Comparison of ENCODE assay signal across 29 mouse cellular contexts in the genomic region with DNA sequence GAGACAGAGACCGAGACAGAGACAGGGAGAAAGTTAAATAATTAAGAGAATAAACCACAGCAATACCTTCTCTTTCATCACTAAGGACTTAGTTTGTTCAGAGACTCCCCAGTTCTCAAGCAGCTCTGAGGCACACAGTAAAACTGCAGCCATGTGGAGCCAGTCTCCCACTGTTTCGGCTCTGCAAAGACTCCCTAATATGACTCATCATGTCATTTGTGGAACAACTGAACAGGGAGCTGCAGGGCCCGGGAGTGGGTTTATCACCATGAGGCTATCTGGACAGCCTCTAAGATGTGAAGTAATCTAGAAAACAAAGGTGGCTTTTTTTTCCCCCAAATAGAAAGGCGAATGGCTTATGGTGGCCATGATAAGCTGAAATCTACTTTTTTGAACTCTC.
DNase-seq lines count a peak whose midpoint lies in the region; ATAC-seq and TF ChIP-seq lines count a peak whose summit lies in the region.
"Had no signal": no experiment of that assay in that cellular context is flagged by ENCODE, and none has a peak within 500 bp of the region (broad histone marks: within the 10 kb centered on the region; RNA-seq: fewer than 3 reads in every experiment).

No protein-coding gene starts in this region.

- peak; percentile 5 for DNase-seq in right cerebral cortex, adult 18-20 months
- no peak for DNase-seq in right cerebral cortex, postnatal 36 days (ENCODE audit: low spot score in 2 of 2)
- DNase-seq in 3T3-L1 (ENCODE audit: low read depth, low spot score) (peak; percentile 37), MEL (ENCODE audit: low read depth, low spot score) (peak; percentile 2), NIH3T3 (ENCODE audit: low read depth) (peak; percentile 22)
- no peak for DNase-seq in ovary, adult 18-20 months (ENCODE audit: low spot score)
- DNase-seq in adrenal gland, postnatal 4 days (ENCODE audit: low spot score in 2 of 2): no peak
- DNase-seq: adrenal gland, adult 2 months; adrenal gland, postnatal 10 days; adrenal gland, postnatal 25 days; B cell, adult 2 months; cerebellum, adult 11 months; cerebellum, adult 18-20 months; cerebellum, adult 8-10 months; cerebellum, adult 9-11 months; cerebellum, postnatal 14 days; cerebellum, postnatal 36 days; embryo, embryonic 11 days had no signal

- H3K36me3 ChIP-seq in MEL (ENCODE audit: control insufficient read depth in 1 of 2, insufficient read depth in 2 of 2, low read length in 2 of 2): no peaks in the 10 kb centered on the region
- H3K36me3 ChIP-seq in midbrain, embryonic 16.5 days (ENCODE audit: control insufficient read depth, insufficient read depth, low read length): no peaks in the 10 kb centered on the region
- H3K36me3 ChIP-seq: embryonic facial prominence, embryonic 13.5 days; embryonic facial prominence, embryonic 15.5 days; forebrain, embryonic 10.5 days; forebrain, embryonic 12.5 days; G1E had no signal

- no peak overlapping the region for H3K4me2 ChIP-seq in midbrain, embryonic 16.5 days (ENCODE audit: low read length)
- H3K4me2 ChIP-seq: embryonic facial prominence, embryonic 13.5 days; embryonic facial prominence, embryonic 15.5 days; forebrain, embryonic 12.5 days had no signal

- H3K79me2 ChIP-seq in MEL (ENCODE audit: control insufficient read depth, insufficient read depth, low read length, poor library complexity): no peaks in the 10 kb centered on the region

- H3K9me3 ChIP-seq in MEL (replicated peaks; ENCODE audit: insufficient read depth, low read length): no peaks in the 10 kb centered on the region
- no peaks in the 10 kb centered on the region for H3K9me3 ChIP-seq in midbrain, embryonic 16.5 days (replicated peaks; ENCODE audit: control insufficient read depth, low read length, poor library complexity, severe bottlenecking)
- H3K9me3 ChIP-seq: embryonic facial prominence, embryonic 13.5 days; embryonic facial prominence, embryonic 15.5 days; forebrain, embryonic 10.5 days; forebrain, embryonic 12.5 days; G1E had no signal

- no peak for ATAC-seq in midbrain, embryonic 16.5 days
- ATAC-seq: CD4-positive, CD25-positive, alpha-beta regulatory T cell, adult 4 months; forebrain, embryonic 14.5 days; forebrain, embryonic 16.5 days had no signal

- TF ChIP-seq RAD21 in MEL (IDR thresholded peaks at IDR 0.05; ENCODE audit: low read depth, low read length): no peak

- no peak for TF ChIP-seq CTCF in MEL (IDR thresholded peaks at IDR 0.05 in 2 of 3, conservative IDR thresholded peaks at IDR 0.05 in 1 of 3; ENCODE audit: control insufficient read depth in 1 of 3, insufficient read depth in 1 of 3, low read depth in 2 of 3, low read length in 3 of 3, poor library complexity in 1 of 3, severe bottlenecking in 1 of 3)

- no peak for TF ChIP-seq EP300 in MEL (IDR thresholded peaks at IDR 0.05; ENCODE audit: low read depth in 1 of 2, low read length in 2 of 2)

- no peaks in the 10 kb centered on the region; a peak in 1 of 4 replicates for H3K4me1 ChIP-seq in MEL (ENCODE audit: control insufficient read depth in 1 of 2, insufficient read depth in 2 of 2, low read length in 2 of 2)
- no peaks in the 10 kb centered on the region for H3K4me1 ChIP-seq in midbrain, embryonic 16.5 days (ENCODE audit: control insufficient read depth, insufficient read depth, low read length)
- H3K4me1 ChIP-seq: embryonic facial prominence, embryonic 13.5 days; embryonic facial prominence, embryonic 15.5 days; forebrain, embryonic 10.5 days; forebrain, embryonic 12.5 days had no signal

- no peaks in the 10 kb centered on the region for H3K27me3 ChIP-seq in MEL (ENCODE audit: control insufficient read depth in 1 of 2, insufficient read depth in 2 of 2, low read length in 2 of 2)
- no peaks in the 10 kb centered on the region for H3K27me3 ChIP-seq in midbrain, embryonic 16.5 days (ENCODE audit: control insufficient read depth, insufficient read depth, low read depth, low read length)
- H3K27me3 ChIP-seq: CH12.LX; embryonic facial prominence, embryonic 13.5 days; embryonic facial prominence, embryonic 15.5 days; forebrain, embryonic 12.5 days had no signal

- H3K9ac ChIP-seq in MEL (ENCODE audit: control insufficient read depth, low read depth, low read length, poor library complexity, severe bottlenecking): no peak overlapping the region
- no peak overlapping the region for H3K9ac ChIP-seq in midbrain, embryonic 16.5 days (ENCODE audit: low read depth, low read length)
- H3K9ac ChIP-seq: embryonic facial prominence, embryonic 13.5 days; embryonic facial prominence, embryonic 15.5 days; forebrain, embryonic 12.5 days had no signal

- H3K27ac ChIP-seq in MEL (ENCODE audit: control insufficient read depth, low read depth, low read length): no peak overlapping the region
- H3K27ac ChIP-seq in midbrain, embryonic 16.5 days (ENCODE audit: low read length): no peak overlapping the region
- H3K27ac ChIP-seq: embryonic facial prominence, embryonic 13.5 days; embryonic facial prominence, embryonic 15.5 days; forebrain, embryonic 10.5 days; forebrain, embryonic 12.5 days had no signal

- H3K4me3 ChIP-seq in MEL (ENCODE audit: control insufficient read depth in 1 of 2, insufficient read depth in 1 of 2, low read depth in 2 of 2, low read length in 2 of 2): no peak overlapping the region
- no peak overlapping the region for H3K4me3 ChIP-seq in midbrain, embryonic 16.5 days (ENCODE audit: low read depth, low read length)
- H3K4me3 ChIP-seq: embryonic facial prominence, embryonic 13.5 days; embryonic facial prominence, embryonic 15.5 days; erythroblast, embryonic 14.5 days; forebrain, embryonic 10.5 days; forebrain, embryonic 12.5 days had no signal

- no peak for TF ChIP-seq POLR2A in MEL (IDR thresholded peaks at IDR 0.05; ENCODE audit: control insufficient read depth in 1 of 2, insufficient read depth in 1 of 2, low read depth in 1 of 2, low read length in 2 of 2, poor library complexity in 1 of 2)

- 69% methylated on average over 4 of the region's 4 CpGs for WGBS in midbrain, embryonic 16.5 days

TF ChIP-seq in MEL, 35 proteins besides CTCF, POLR2A, EP300 and RAD21:
- TF ChIP-seq ETS1 (IDR thresholded peaks at IDR 0.05; ENCODE audit: low read depth, low read length): no peak
- TF ChIP-seq CHD1 (IDR thresholded peaks at IDR 0.05; ENCODE audit: low read depth, low read length): no peak
- no peak for TF ChIP-seq JUND (IDR thresholded peaks at IDR 0.05; ENCODE audit: low read depth, low read length)
- no peak for TF ChIP-seq ZKSCAN1 (IDR thresholded peaks at IDR 0.05; ENCODE audit: low read depth, low read length)
- no peak for TF ChIP-seq USF1 (IDR thresholded peaks at IDR 0.05; ENCODE audit: low read depth, low read length)
- no peak for TF ChIP-seq MXI1 (IDR thresholded peaks at IDR 0.05; ENCODE audit: low read depth, low read length)
- no peak for TF ChIP-seq HCFC1 (IDR thresholded peaks at IDR 0.05; ENCODE audit: low read depth, low read length)
- TF ChIP-seq KAT2A (conservative IDR thresholded peaks at IDR 0.05; ENCODE audit: low read depth, low read length): no peak
- no peak for TF ChIP-seq MYC (IDR thresholded peaks at IDR 0.05; ENCODE audit: low read depth, low read length)
- TF ChIP-seq CHD2 (IDR thresholded peaks at IDR 0.05; ENCODE audit: low read length): no peak
- TF ChIP-seq ELF1 (IDR thresholded peaks at IDR 0.05; ENCODE audit: low read depth, low read length): no peak
- TF ChIP-seq MYB (IDR thresholded peaks at IDR 0.05; ENCODE audit: low read depth, low read length): no peak
- TF ChIP-seq NRF1 (IDR thresholded peaks at IDR 0.05; ENCODE audit: insufficient read depth, low read depth, low read length, poor library complexity, severe bottlenecking): no peak
- TF ChIP-seq RCOR1 (IDR thresholded peaks at IDR 0.05; ENCODE audit: low read depth, low read length): no peak
- no peak for TF ChIP-seq TCF12 (IDR thresholded peaks at IDR 0.05; ENCODE audit: low read depth, low read length)
- no peak for TF ChIP-seq POLR2AphosphoS5 (IDR thresholded peaks at IDR 0.05; ENCODE audit: borderline replicate concordance, low read depth, low read length)
- TF ChIP-seq BHLHE40 (IDR thresholded peaks at IDR 0.05; ENCODE audit: borderline replicate concordance, low read depth, low read length): no peak

Comparison
In these comparisons a context has a peak if more than half of its experiments do, and no peak if none do; other contexts are left out.
1. DNase-seq: peak in right cerebral cortex, adult 18-20 months (single experiment), 3T3-L1 (single experiment), MEL (single experiment) and NIH3T3 (single experiment); none in right cerebral cortex, postnatal 36 days (0 of 2), ovary, adult 18-20 months (single experiment) and adrenal gland, postnatal 4 days (0 of 2).